Mouse (Mus musculus) CH12.LX (cell line): ENCODE data around the gene Tnfaip8l1. TPM values are rescaled to one million over a fixed set of nuclear protein-coding genes. Genes with fewer than 3 reads are reported as not detected.

Experiments
- DNase-seq: peaks from one replicate; pipeline ENCODE4 v3.0.0-alpha.2; 2013; ENCODE audit errors: extremely low read depth
- H3K27ac ChIP-seq: 2 replicates; pipeline ENCODE4 v1.5.1; 2012; ENCODE audit warnings: low read depth, mild to moderate bottlenecking, control low read depth, moderate library complexity; ENCODE audit not compliant: insufficient read depth
- H3K27me3 ChIP-seq: replicated peaks from 2 replicates; pipeline ENCODE3; 2012; ENCODE audit warnings: inconsistent platforms
- H3K36me3 ChIP-seq, 2 experiments: replicated peaks in 1 of 2; 2 replicates each; pipeline versions ENCODE3 to v1.6.1; 2012; ENCODE audit warnings: inconsistent platforms in 1 of 2, low read length in 1 of 2, mild to moderate bottlenecking in 1 of 2, mixed read lengths in 1 of 2, moderate library complexity in 1 of 2; ENCODE audit not compliant: control insufficient read depth in 1 of 2, insufficient read depth in 1 of 2
- H3K4me1 ChIP-seq, 2 experiments: 2 replicates each; pipeline ENCODE4 v1.6.1; 2012; ENCODE audit warnings: inconsistent platforms in 1 of 2, moderate library complexity in 1 of 2; ENCODE audit not compliant: insufficient read depth in 2 of 2, control insufficient read depth in 1 of 2
- H3K4me2 ChIP-seq: 2 replicates; pipeline ENCODE4 v1.6.1; 2012; ENCODE audit warnings: low read depth, mild to moderate bottlenecking, control low read depth; ENCODE audit not compliant: poor library complexity, insufficient read depth, severe bottlenecking
- H3K4me3 ChIP-seq, 3 experiments: fragments of 150-350 bp in 1 of 3; sonication (generic) in 1 of 3; replicated peaks in 1 of 3; 2 replicates each; pipeline versions ENCODE3 to v1.5.1; 2011 to 2012; ENCODE audit warnings: low read depth in 2 of 3, low read length in 2 of 3, mild to moderate bottlenecking in 2 of 3, moderate library complexity in 2 of 3, control low read depth in 1 of 3, improper control_type of control experiment in 1 of 3, inconsistent platforms in 1 of 3, mixed read lengths in 1 of 3; ENCODE audit not compliant: poor library complexity in 1 of 3
- H3K79me2 ChIP-seq: replicated peaks from 2 replicates; pipeline ENCODE4 v1.6.1; 2012; ENCODE audit warnings: mild to moderate bottlenecking, moderate library complexity; ENCODE audit not compliant: control insufficient read depth, poor library complexity, insufficient read depth, severe bottlenecking; ENCODE audit errors: extremely low read depth
- H3K9ac ChIP-seq: 2 replicates; pipeline ENCODE4 v1.6.1; 2012; ENCODE audit warnings: low read depth, mild to moderate bottlenecking, control low read depth, moderate library complexity; ENCODE audit not compliant: insufficient read depth
- H3K9me3 ChIP-seq: replicated peaks from 2 replicates; pipeline ENCODE3; 2012; ENCODE audit warnings: low read length, inconsistent platforms, mixed read lengths
- CHD2 ChIP-seq: IDR thresholded peaks from 2 replicates; pipeline ENCODE4 v1.6.1; 2011; ENCODE audit warnings: low read length, improper control_type of control experiment
- CTCF ChIP-seq, 2 experiments: IDR thresholded peaks in 1 of 2; conservative IDR thresholded peaks in 1 of 2; 2 replicates each; pipeline ENCODE4 v1.5.1; 2011 to 2012; ENCODE audit warnings: low read depth in 2 of 2, low read length in 2 of 2, improper control_type of control experiment in 1 of 2, inconsistent platforms in 1 of 2, mild to moderate bottlenecking in 1 of 2, moderate library complexity in 1 of 2
- E2F4 ChIP-seq: IDR thresholded peaks from 2 replicates; pipeline ENCODE4 v1.6.1; 2011; ENCODE audit warnings: low read depth, low read length, improper control_type of control experiment; ENCODE audit not compliant: insufficient replicate concordance
- ELF1 ChIP-seq: IDR thresholded peaks from 2 replicates; pipeline ENCODE4 v1.6.1; 2014; ENCODE audit warnings: low read depth, mild to moderate bottlenecking, inconsistent platforms, low read length, improper control_type of control experiment
- HCFC1 ChIP-seq: IDR thresholded peaks from 2 replicates; pipeline ENCODE4 v1.6.1; 2012; ENCODE audit warnings: low read depth, mild to moderate bottlenecking, inconsistent platforms, low read length, improper control_type of control experiment
- JUND ChIP-seq: conservative IDR thresholded peaks from 2 replicates; pipeline ENCODE4 v1.6.1; 2011; ENCODE audit warnings: low read depth, low read length, improper control_type of control experiment
- MAFK ChIP-seq: IDR thresholded peaks from 2 replicates; pipeline ENCODE4 v1.6.1; 2011; ENCODE audit warnings: low read length, improper control_type of control experiment; ENCODE audit not compliant: insufficient replicate concordance
- MAX ChIP-seq: IDR thresholded peaks from 2 replicates; pipeline ENCODE4 v1.6.1; 2011; ENCODE audit warnings: low read length, improper control_type of control experiment
- NELFE ChIP-seq: IDR thresholded peaks from 2 replicates; pipeline ENCODE4 v1.6.1; 2011; ENCODE audit warnings: low read depth, low read length, improper control_type of control experiment
- NRF1 ChIP-seq: IDR thresholded peaks from 2 replicates; pipeline ENCODE4 v1.6.1; 2014; ENCODE audit warnings: low read depth, mild to moderate bottlenecking, inconsistent platforms, low read length, improper control_type of control experiment, moderate library complexity
- PAX5 ChIP-seq: IDR thresholded peaks from 2 replicates; pipeline ENCODE4 v1.6.1; 2012; ENCODE audit warnings: low read length, inconsistent platforms, mixed read lengths
- POLR2AphosphoS2 ChIP-seq: IDR thresholded peaks from 2 replicates; pipeline ENCODE4 v1.6.1; 2011; ENCODE audit warnings: low read depth, low read length, improper control_type of control experiment
- RCOR1 ChIP-seq: conservative IDR thresholded peaks from 2 replicates; pipeline ENCODE4 v1.6.1; 2012; ENCODE audit warnings: low read depth, mild to moderate bottlenecking, inconsistent platforms, low read length, improper control_type of control experiment
- SMC3 ChIP-seq: IDR thresholded peaks from 2 replicates; pipeline ENCODE4 v1.6.1; 2011; ENCODE audit warnings: low read depth, low read length, improper control_type of control experiment
- TBP ChIP-seq: conservative IDR thresholded peaks from 2 replicates; pipeline ENCODE4 v1.6.1; 2011; ENCODE audit warnings: low read depth, low read length, improper control_type of control experiment
- TCF12 ChIP-seq: IDR thresholded peaks from 2 replicates; pipeline ENCODE4 v1.6.1; 2014; ENCODE audit warnings: low read depth, mild to moderate bottlenecking, inconsistent platforms, low read length, improper control_type of control experiment
- UBTF ChIP-seq: IDR thresholded peaks from 2 replicates; pipeline ENCODE4 v1.6.1; 2012; ENCODE audit warnings: low read depth, mild to moderate bottlenecking, inconsistent platforms, low read length, improper control_type of control experiment, moderate library complexity
- ZC3H11A ChIP-seq: IDR thresholded peaks from 2 replicates; pipeline ENCODE4 v1.6.1; 2012; ENCODE audit warnings: low read depth, mild to moderate bottlenecking, inconsistent platforms, low read length, improper control_type of control experiment
- ZKSCAN1 ChIP-seq: IDR thresholded peaks from 2 replicates; pipeline ENCODE4 v1.6.1; 2012; ENCODE audit warnings: low read depth, inconsistent platforms, low read length, improper control_type of control experiment, borderline replicate concordance
- ZMIZ1 ChIP-seq: IDR thresholded peaks from 2 replicates; pipeline ENCODE4 v1.6.1; 2012; ENCODE audit warnings: low read depth, mild to moderate bottlenecking, inconsistent platforms, low read length, improper control_type of control experiment
- ZNF384 ChIP-seq: IDR thresholded peaks from 2 replicates; pipeline ENCODE4 v1.6.1; 2012; ENCODE audit warnings: low read depth, low read length, improper control_type of control experiment, inconsistent platforms
- dilution Hi-C: fragments of 300-500 bp; cut with MboI; formaldehyde crosslinking; loops from 2 replicates; pipeline ENCODE4 v1.14.3; 2020; ENCODE audit warnings: low sequenced_read_pairs; ENCODE audit not compliant: extremely low pct_unique_long_range_greater_than_20kb, extremely low pct_ligation_motif_present
- in situ Hi-C: fragments of 300-500 bp; cut with MboI; formaldehyde crosslinking; loops from 3 replicates; pipeline ENCODE4 v1.14.3; 2019; ENCODE audit warnings: low sequenced_read_pairs, low pct_ligation_motif_present, low pct_unique_long_range_greater_than_20kb, mixed read lengths
- polyA plus RNA-seq: library from polyadenylated mRNA; unstranded; fragments of >175 nt; gene quantifications from 2 replicates; pipeline ENCODE4 v1.2.1, GENCODE M21; 2012; ENCODE audit warnings: low read depth; ENCODE audit not compliant: insufficient read length
- total RNA-seq, 2 experiments: library from RNA; depleted of rRNA; stranded (reverse); fragments of 300-350 nt in 1 of 2; fragments of >200 nt in 1 of 2; gene quantifications; 2 replicates each; pipeline ENCODE4 v1.2.3; 2012 to 2014

Tnfaip8l1 gene
- total and polyA plus RNA-seq, 3 experiments: 1.9 to 2.4 (median 2.0) TPM

DNA sequence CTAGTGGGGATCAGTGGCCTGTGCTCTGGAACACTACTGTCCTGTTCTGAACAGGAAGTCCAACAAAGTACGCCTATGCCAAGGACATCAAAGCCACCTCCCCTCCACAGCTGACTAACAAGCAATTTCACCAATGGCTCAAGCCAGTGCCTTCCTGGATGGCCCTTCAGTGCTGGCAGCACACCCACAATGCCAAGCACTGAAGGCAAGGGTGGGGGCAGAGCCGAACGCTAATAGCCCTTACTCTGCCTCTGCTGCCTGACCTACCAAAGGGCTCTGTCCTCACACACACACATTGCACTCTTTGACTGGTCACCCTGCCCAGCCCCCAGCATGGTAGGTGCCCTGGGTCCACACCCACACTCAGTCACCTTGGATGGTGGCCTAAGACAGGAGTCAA lies 46.5 kb downstream of the Tnfaip8l1 start:
- Histone ChIP-seq H3K36me3 (peaks cover 80 to 95% of the 10 kb centered on the region in 2 experiments), H3K4me3 (no peak overlapping the region), H3K27ac (no peak overlapping the region), H3K9me3 (no peaks in the 10 kb centered on the region), H3K27me3 (no peaks in the 10 kb centered on the region), H3K9ac (no peak overlapping the region), H3K4me2 (no peak overlapping the region), H3K79me2 (no peaks in the 10 kb centered on the region), H3K4me1 (peaks cover 3 to 12% of the 10 kb centered on the region in 2 experiments; a peak in 3 of 4 replicates)
- dilution Hi-C loops: no loop called here
- DNase-seq: no peak
- no peak for TF ChIP-seq ZC3H11A
- TF ChIP-seq RCOR1: no peak
- no peak for TF ChIP-seq ZKSCAN1
- TF ChIP-seq SMC3: no peak
- in situ Hi-C loops: no loop called here

DNA sequence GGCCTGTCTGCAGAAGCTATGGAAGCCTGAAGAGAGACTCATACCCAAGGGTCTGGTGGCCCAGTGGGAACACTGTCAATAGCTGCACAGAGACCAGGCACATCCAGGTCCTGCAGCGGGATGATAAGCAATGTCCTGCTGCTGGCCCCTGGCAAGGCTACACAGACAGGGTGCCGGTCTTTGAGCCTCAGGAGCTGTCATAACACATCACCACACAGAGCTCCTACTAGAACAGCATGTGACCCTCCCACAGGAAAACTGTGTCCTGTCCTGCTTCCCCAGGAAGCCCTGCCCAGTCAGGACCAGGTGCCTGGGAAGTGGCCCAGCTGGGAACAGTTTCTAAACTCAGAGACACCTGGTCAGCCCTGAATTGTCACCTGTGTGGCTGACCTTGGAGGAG lies 48.8 kb downstream of the Tnfaip8l1 start:
- H3K79me2 ChIP-seq: no peaks in the 10 kb centered on the region; the same call in 1 of the 2 replicates
- no peak for DNase-seq
- H3K4me2 ChIP-seq: no peak overlapping the region
- peaks cover 3 to 23% of the 10 kb centered on the region in 2 experiments; a peak in 3 of 4 replicates for H3K4me1 ChIP-seq
- no peak overlapping the region for H3K4me3 ChIP-seq
- dilution Hi-C loops (no loop called here), in situ Hi-C loops (no loop called here)
- no peak overlapping the region for H3K27ac ChIP-seq
- H3K9ac ChIP-seq: no peak overlapping the region
- H3K36me3 ChIP-seq: peaks cover 57 to 92% of the 10 kb centered on the region in 2 experiments
- H3K27me3 ChIP-seq: no peaks in the 10 kb centered on the region
- H3K9me3 ChIP-seq: no peaks in the 10 kb centered on the region
- TF ChIP-seq SMC3 (no peak), E2F4 (no peak), PAX5 (no peak), HCFC1 (no peak), NELFE (no peak), CHD2 (no peak), RCOR1 (no peak), TCF12 (no peak), UBTF (no peak), ZKSCAN1 (no peak), ZMIZ1 (no peak), POLR2AphosphoS2 (no peak)
- TF ChIP-seq, all 38 proteins: peak for 0

DNA sequence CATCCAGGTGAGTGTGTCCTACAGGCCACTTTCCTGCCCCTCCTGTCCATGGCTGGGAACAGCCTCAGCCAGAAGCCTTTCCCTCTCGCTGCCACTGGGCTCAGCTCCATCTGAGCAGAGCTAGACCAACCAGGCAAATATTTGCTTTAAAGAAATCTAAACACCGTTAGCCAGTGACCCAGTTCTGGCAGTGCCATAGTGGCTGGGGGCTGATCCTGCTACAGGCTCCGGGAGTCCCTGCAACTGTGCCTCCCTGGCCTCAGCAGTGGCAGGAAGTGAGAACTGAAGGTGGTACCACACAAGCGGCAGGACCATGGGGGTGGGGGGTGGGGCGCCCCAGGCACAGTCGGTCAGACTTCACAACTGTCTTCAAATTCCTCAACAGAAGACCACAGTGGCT lies 50.4 kb downstream of the Tnfaip8l1 start:
- peaks cover 10 to 39% of the 10 kb centered on the region in 2 experiments for H3K4me1 ChIP-seq
- dilution Hi-C loops: no loop called here
- H3K36me3 ChIP-seq: peaks cover 42 to 84% of the 10 kb centered on the region in 2 experiments
- no peaks in the 10 kb centered on the region for H3K27me3 ChIP-seq
- H3K27ac ChIP-seq: no peak overlapping the region
- H3K79me2 ChIP-seq: no peaks in the 10 kb centered on the region; the same call in 1 of the 2 replicates
- no peak overlapping the region for H3K4me3 ChIP-seq
- H3K9ac ChIP-seq: no peak overlapping the region
- in situ Hi-C loops: no loop called here
- DNase-seq: no peak
- H3K4me2 ChIP-seq: no peak overlapping the region
- TF ChIP-seq NRF1 (no peak), RCOR1 (no peak), MAFK (no peak), MAX (no peak), ZKSCAN1 (no peak), TBP (no peak), ZNF384 (no peak), E2F4 (no peak), CTCF (conservative IDR thresholded peaks at IDR 0.05 in 1 of 2, IDR thresholded peaks at IDR 0.05 in 1 of 2; ENCODE audit: low read depth in 2 of 2, low read length in 2 of 2) (no peak), ELF1 (no peak), CHD2 (no peak), JUND (no peak)
- no peaks in the 10 kb centered on the region for H3K9me3 ChIP-seq
